Comparison of ENCODE assay signal across 21 mouse cellular contexts in genomic region chr13:81401742-81402141, GRCm38 (mm10).
DNase-seq lines count a peak whose midpoint lies in the region; TF ChIP-seq lines count a peak whose summit lies in the region.
"Had no signal": no experiment of that assay in that cellular context is flagged by ENCODE, and none has a peak within 500 bp of the region (broad histone marks: within the 10 kb centered on the region; RNA-seq: fewer than 3 reads in every experiment).

No protein-coding gene starts in this region.

- H3K79me3 ChIP-seq in C2C12 (ENCODE audit: low read depth) = no peaks in the 10 kb centered on the region

- DNase-seq in cerebellum, postnatal 25 days = peak; percentile 13
- no peak for DNase-seq in cerebellum, postnatal 10 days
- DNase-seq in 3T3-L1 (ENCODE audit: low read depth, low spot score) = peak; percentile 72
- peak; percentile 9 for DNase-seq in induced T-regulatory cell, adult 2 months (ENCODE audit: low read depth)
- no peak for DNase-seq in spleen, postnatal 14 days (ENCODE audit: low spot score in 2 of 2)
- DNase-seq in limb, embryonic 10.5 days (ENCODE audit: low spot score) = no peak
- no peak for DNase-seq in kidney, postnatal 14 days
- DNase-seq: cerebellum, adult 8-10 months; embryo, embryonic 11 days; heart, adult 2 months; right cerebral cortex, adult 18-20 months; thymus, postnatal 25 days had no signal

- H3K9me3 ChIP-seq in limb, embryonic 10.5 days (replicated peaks) = no peaks in the 10 kb centered on the region
- H3K9me3 ChIP-seq: embryonic facial prominence, embryonic 15.5 days; forebrain, embryonic 12.5 days; heart, embryonic 15.5 days; hindbrain, embryonic 10.5 days; kidney, embryonic 15.5 days; midbrain, embryonic 15.5 days had no signal

- H3K4me1 ChIP-seq in limb, embryonic 10.5 days = 0 out of 2 replicates have a peak, but pooled peaks cover 5% of the 10 kb centered on the region
- H3K4me1 ChIP-seq: embryonic facial prominence, embryonic 15.5 days; forebrain, embryonic 12.5 days; heart, embryonic 15.5 days; hindbrain, embryonic 10.5 days; kidney, embryonic 15.5 days; midbrain, embryonic 15.5 days had no signal

- TF ChIP-seq CTCF in C2C12 (IDR thresholded peaks at IDR 0.05; ENCODE audit: control insufficient read depth, insufficient read depth, insufficient read length) = no peak

- no peaks in the 10 kb centered on the region for H3K79me2 ChIP-seq in C2C12 (ENCODE audit: control insufficient read depth, insufficient read depth)

- no peak overlapping the region for H3K4me3 ChIP-seq in C2C12 (ENCODE audit: insufficient read depth, poor library complexity, severe bottlenecking)
- no peak overlapping the region for H3K4me3 ChIP-seq in limb, embryonic 10.5 days
- H3K4me3 ChIP-seq: embryonic facial prominence, embryonic 15.5 days; forebrain, embryonic 12.5 days; heart, adult 2 months; heart, embryonic 15.5 days; hindbrain, embryonic 10.5 days; kidney, embryonic 15.5 days; layer of hippocampus, adult 2 months; midbrain, embryonic 15.5 days had no signal

- H3K27me3 ChIP-seq in C2C12 (ENCODE audit: control insufficient read depth, insufficient read depth, insufficient read length) = no peaks in the 10 kb centered on the region
- no peaks in the 10 kb centered on the region for H3K27me3 ChIP-seq in limb, embryonic 10.5 days (ENCODE audit: low read depth, poor library complexity, severe bottlenecking)
- H3K27me3 ChIP-seq: embryonic facial prominence, embryonic 15.5 days; forebrain, embryonic 12.5 days; heart, embryonic 15.5 days; kidney, embryonic 15.5 days; midbrain, embryonic 15.5 days had no signal

- no peak overlapping the region for H3K27ac ChIP-seq in limb, embryonic 10.5 days
- H3K27ac ChIP-seq: embryonic facial prominence, embryonic 15.5 days; forebrain, embryonic 12.5 days; heart, adult 2 months; heart, embryonic 15.5 days; hindbrain, embryonic 10.5 days; kidney, embryonic 15.5 days; layer of hippocampus, adult 2 months; liver, embryonic 14.5 days; midbrain, embryonic 15.5 days had no signal

- 96% methylated on average over 1 of the region's 1 CpGs for WGBS in limb, embryonic 10.5 days

- H3ac ChIP-seq in C2C12 (ENCODE audit: control insufficient read depth, insufficient read length, low read depth) = no peak overlapping the region

- no peaks in the 10 kb centered on the region for H3K36me3 ChIP-seq in C2C12 (ENCODE audit: control insufficient read depth, insufficient read depth)
- no peaks in the 10 kb centered on the region for H3K36me3 ChIP-seq in limb, embryonic 10.5 days
- H3K36me3 ChIP-seq: embryonic facial prominence, embryonic 15.5 days; heart, embryonic 15.5 days; kidney, embryonic 15.5 days; midbrain, embryonic 15.5 days had no signal

TF ChIP-seq in C2C12, 6 proteins besides CTCF, POLR2A, EP300 and RAD21:
- TF ChIP-seq MYOG (IDR thresholded peaks at IDR 0.05; ENCODE audit: control insufficient read depth, extremely low read depth, insufficient read length) (no peak), MAX (IDR thresholded peaks at IDR 0.05) (peak; percentile 21)
TF ChIP-seq in C2C12: peak in this region for 1.

Comparison
In these comparisons a context has a peak if more than half of its experiments do, and no peak if none do; other contexts are left out.
1. DNase-seq: peak in cerebellum, postnatal 25 days (2 of 2), 3T3-L1 (single experiment) and induced T-regulatory cell, adult 2 months (single experiment); none in cerebellum, postnatal 10 days (0 of 2), spleen, postnatal 14 days (0 of 2), limb, embryonic 10.5 days (single experiment) and kidney, postnatal 14 days (single experiment).